Comparison of ENCODE assay signal across 8 mouse cellular contexts in the genomic region with DNA sequence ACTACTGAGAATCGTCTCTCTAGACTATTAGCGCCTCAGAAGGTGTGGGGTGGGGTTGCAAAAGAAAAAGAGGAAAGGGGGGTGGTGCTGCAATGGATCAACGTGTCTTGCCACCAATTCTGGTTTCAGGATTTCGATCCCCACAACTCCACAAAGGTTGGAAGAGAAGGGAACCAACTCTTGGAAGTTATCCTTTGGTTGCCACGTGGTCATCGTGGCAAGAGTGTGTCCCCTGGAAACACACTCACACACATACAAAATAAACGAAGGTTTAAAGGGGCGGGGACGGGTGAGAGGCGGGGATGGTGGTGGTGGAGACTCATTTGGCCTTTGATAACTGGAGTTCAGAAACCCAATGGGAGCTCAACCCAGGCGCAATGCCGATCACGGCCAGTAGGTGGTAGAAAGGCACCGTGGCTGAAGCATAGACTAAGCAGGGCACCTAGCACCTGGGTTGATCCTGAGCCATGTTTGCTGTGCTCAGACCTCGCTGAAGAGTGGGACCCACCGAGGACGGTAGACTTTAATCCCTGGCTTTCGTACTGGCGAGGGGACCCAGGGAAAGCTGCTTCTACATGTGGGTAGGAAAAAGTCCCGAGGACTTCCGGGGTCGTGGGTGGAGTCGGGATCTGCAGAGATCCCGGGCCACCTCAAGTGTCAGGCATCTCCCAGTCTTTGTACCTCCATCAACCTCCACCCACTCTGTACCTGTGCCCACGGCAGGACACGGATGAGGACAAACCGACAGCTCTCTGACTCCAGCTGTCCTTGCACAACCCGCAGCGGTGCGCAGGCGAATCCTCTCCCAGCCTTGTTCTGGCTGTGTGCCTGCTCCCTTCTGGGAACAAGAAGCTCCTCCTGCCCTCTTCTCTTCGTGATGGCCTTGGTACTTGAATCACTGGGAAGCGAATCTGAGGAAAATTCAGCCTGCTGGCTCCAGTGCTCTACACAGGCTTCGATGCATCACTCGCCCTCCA. TPM values are rescaled to one million over a fixed set of nuclear protein-coding genes. Genes with fewer than 3 reads are reported as not detected.
A peak's percentile ranks its signal among the peaks of the same experiment; 100 is the strongest.
DNase-seq lines count a peak whose midpoint lies in the region; ATAC-seq and TF ChIP-seq lines count a peak whose summit lies in the region.

No protein-coding gene starts in this region.

- no peak for TF ChIP-seq POLR2A in embryonic fibroblast, embryonic 13.5 days (IDR thresholded peaks at IDR 0.05; ENCODE audit: low read depth, low read length)

- H3K27ac ChIP-seq in embryonic fibroblast, embryonic 13.5 days (ENCODE audit: insufficient read depth, low read length) = no peak overlapping the region
- peak overlapping the region; percentile 48; the same call in 1 of the 2 replicates for H3K27ac ChIP-seq in heart, embryonic 10.5 days
- no peak overlapping the region for H3K27ac ChIP-seq in kidney, embryonic 15.5 days
- H3K27ac ChIP-seq in limb, embryonic 15.5 days = no peak overlapping the region

- WGBS in heart, embryonic 10.5 days = 16% methylated on average over 35 of the region's 35 CpGs
- WGBS in kidney, embryonic 15.5 days = 15% methylated on average over 35 of the region's 35 CpGs
- 15% methylated on average over 35 of the region's 35 CpGs for WGBS in limb, embryonic 15.5 days

- no peaks in the 10 kb centered on the region for H3K9me3 ChIP-seq in heart, embryonic 10.5 days
- no peaks in the 10 kb centered on the region for H3K9me3 ChIP-seq in kidney, embryonic 15.5 days (replicated peaks)
- H3K9me3 ChIP-seq in limb, embryonic 15.5 days = no peaks in the 10 kb centered on the region

- H3K9ac ChIP-seq in kidney, embryonic 15.5 days = peak overlapping the region; percentile 36; the same call in 1 of the 2 replicates
- no peak overlapping the region for H3K9ac ChIP-seq in limb, embryonic 15.5 days

- peak; percentile 98 for TF ChIP-seq CTCF in embryonic fibroblast, embryonic 13.5 days (IDR thresholded peaks at IDR 0.05; ENCODE audit: borderline replicate concordance, insufficient read depth, low read length)

- DNase-seq in B cell, adult 2 months = peak; percentile 77 to 78
- peak; percentile 90 for DNase-seq in brain, adult 2 months (ENCODE audit: low read depth, low spot score)
- peak; percentile 93 for DNase-seq in heart, embryonic 10.5 days (ENCODE audit: low spot score)
- peak; percentile 20 to 45 for DNase-seq in monocyte, adult 2 months (ENCODE audit: low read depth in 1 of 2, low spot score in 2 of 2)
- peak; percentile 70 to 82 for DNase-seq in spleen, postnatal 14 days (ENCODE audit: low spot score in 2 of 2)

- H3K36me3 ChIP-seq in heart, embryonic 10.5 days = no peaks in the 10 kb centered on the region
- H3K36me3 ChIP-seq in kidney, embryonic 15.5 days = no peaks in the 10 kb centered on the region
- no peaks in the 10 kb centered on the region for H3K36me3 ChIP-seq in limb, embryonic 15.5 days

- H3K4me1 ChIP-seq in embryonic fibroblast, embryonic 13.5 days (ENCODE audit: control insufficient read depth, insufficient read depth, low read length) = no peaks in the 10 kb centered on the region
- H3K4me1 ChIP-seq in heart, embryonic 10.5 days = peaks cover 9% of the 10 kb centered on the region; the same call in 1 of the 2 replicates
- peaks cover 7% of the 10 kb centered on the region for H3K4me1 ChIP-seq in kidney, embryonic 15.5 days
- peaks cover 5% of the 10 kb centered on the region for H3K4me1 ChIP-seq in limb, embryonic 15.5 days

- peak overlapping the region; percentile 27 for H3K4me3 ChIP-seq in embryonic fibroblast, embryonic 13.5 days (ENCODE audit: insufficient read depth, low read length)
- peak overlapping the region; percentile 54 for H3K4me3 ChIP-seq in heart, embryonic 10.5 days
- H3K4me3 ChIP-seq in kidney, embryonic 15.5 days (replicated peaks) = peak overlapping the region; percentile 41
- H3K4me3 ChIP-seq in limb, embryonic 15.5 days = peak overlapping the region; percentile 35

- ATAC-seq in kidney, embryonic 15.5 days (replicated peaks; ENCODE audit: low FRiP score) = peak; percentile 79
- 0 out of 2 replicates have a peak, but pooled peaks have one; percentile 30 for ATAC-seq in limb, embryonic 15.5 days (ENCODE audit: insufficient number of reproducible peaks, low FRiP score, low TSS enrichment, low read depth)

- peak overlapping the region; percentile 72 for H3K4me2 ChIP-seq in kidney, embryonic 15.5 days
- H3K4me2 ChIP-seq in limb, embryonic 15.5 days = peak overlapping the region; percentile 68

- peaks cover 36% of the 10 kb centered on the region for H3K27me3 ChIP-seq in heart, embryonic 10.5 days (ENCODE audit: insufficient read depth, poor library complexity, severe bottlenecking)
- H3K27me3 ChIP-seq in kidney, embryonic 15.5 days = peaks cover 37% of the 10 kb centered on the region
- H3K27me3 ChIP-seq in limb, embryonic 15.5 days = peaks cover 12% of the 10 kb centered on the region

RNA-seq across cellular contexts. Expression of gene Gm853, which starts 23.2 kb away (rescaled TPM):
- not detected in 2 replicates for polyA plus RNA-seq in embryonic fibroblast, embryonic 13.5 days (2011; ENCODE audit: insufficient read length, low read depth, missing spikeins)
- polyA plus RNA-seq in heart, embryonic 10.5 days (2016; fragmentation: Nextera tagmentation; extraction: Ambion mirVana) = not detected in 2 replicates
- polyA plus RNA-seq in kidney, embryonic 15.5 days (2015; fragmentation: Nextera tagmentation; extraction: Ambion mirVana) = 0.26 and 0.39 TPM in 2 replicates
- polyA plus RNA-seq in limb, embryonic 15.5 days (2015; fragmentation: Nextera tagmentation; extraction: Ambion mirVana) = not detected in 2 replicates

RNA-seq across cellular contexts. Expression of gene Tinagl1, which starts 24.1 kb away (rescaled TPM):
- 42.1 and 97.0 TPM in 2 replicates for polyA plus RNA-seq in embryonic fibroblast, embryonic 13.5 days (2011; ENCODE audit: insufficient read length, low read depth, missing spikeins)
- 39.0 and 45.2 TPM in 2 replicates for polyA plus RNA-seq in heart, embryonic 10.5 days (2016; fragmentation: Nextera tagmentation; extraction: Ambion mirVana)
- polyA plus RNA-seq in kidney, embryonic 15.5 days (2015; fragmentation: Nextera tagmentation; extraction: Ambion mirVana) = 51.0 and 62.7 TPM in 2 replicates
- polyA plus RNA-seq in limb, embryonic 15.5 days (2015; fragmentation: Nextera tagmentation; extraction: Ambion mirVana) = 31.0 and 32.6 TPM in 2 replicates

RNA-seq across cellular contexts. Expression of gene Hcrtr1, which starts 59.8 kb away (rescaled TPM):
- polyA plus RNA-seq in embryonic fibroblast, embryonic 13.5 days (2011; ENCODE audit: insufficient read length, low read depth, missing spikeins) = not detected in 2 replicates
- polyA plus RNA-seq in heart, embryonic 10.5 days (2016; fragmentation: Nextera tagmentation; extraction: Ambion mirVana) = 0.12 and 0.43 TPM in 2 replicates
- 0.17 and 0.62 TPM in 2 replicates for polyA plus RNA-seq in kidney, embryonic 15.5 days (2015; fragmentation: Nextera tagmentation; extraction: Ambion mirVana)
- polyA plus RNA-seq in limb, embryonic 15.5 days (2015; fragmentation: Nextera tagmentation; extraction: Ambion mirVana) = 0.10 and 0.12 TPM in 2 replicates

Comparison
In these comparisons a context has a peak if more than half of its experiments do, and no peak if none do; other contexts are left out.
1. DNase-seq: peak in every context shown above with its lines; median percentile 93 in heart, embryonic 10.5 days; 90 in brain, adult 2 months; 78 in B cell, adult 2 months; 76 in spleen, postnatal 14 days; 32 in monocyte, adult 2 months.